Mouse (Mus musculus) megakaryocyte-erythroid progenitor cell, adult 5 weeks (primary cell): ENCODE results near the gene Artn. TPM values are rescaled to one million over a fixed set of nuclear protein-coding genes. Genes with fewer than 3 reads are reported as not detected.

ENCODE experiments used
- polyA plus RNA-seq: library from polyadenylated mRNA; stranded (reverse); fragments of >175 nt; gene quantifications from 2 replicates; pipeline ENCODE4 v1.2.3, GENCODE M21; 2012

Artn gene
- 0.20 and 0.26 TPM in 2 replicates for polyA plus RNA-seq

DNA sequence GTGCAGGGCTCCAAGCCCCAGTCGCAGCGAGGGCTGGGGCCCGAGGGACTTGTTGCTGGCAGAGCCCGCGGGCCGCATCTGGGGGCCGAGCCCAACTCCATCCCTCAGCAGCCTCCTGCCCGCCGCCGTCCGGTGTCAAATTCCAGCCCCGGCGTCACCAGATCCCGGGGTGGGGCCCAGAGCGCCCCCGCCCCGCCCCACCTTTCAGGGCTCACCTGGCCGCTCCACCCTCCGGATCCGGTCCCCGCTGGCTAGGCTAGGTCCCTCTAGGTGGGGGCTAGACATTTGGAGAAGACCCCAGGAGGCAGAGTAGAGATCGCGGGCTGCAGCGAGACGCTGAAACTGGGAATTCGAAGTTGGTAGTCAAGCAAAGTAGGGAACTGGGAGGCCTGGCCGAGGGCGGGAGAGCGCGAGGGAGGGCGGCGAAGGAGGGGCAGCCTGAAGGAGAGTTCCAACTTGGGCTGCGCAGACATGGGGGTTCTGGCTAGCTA lies at the start of gene Artn:
Artn (minus strand) TSS at position 373 of the 491 bp plus-strand sequence.

DNA sequence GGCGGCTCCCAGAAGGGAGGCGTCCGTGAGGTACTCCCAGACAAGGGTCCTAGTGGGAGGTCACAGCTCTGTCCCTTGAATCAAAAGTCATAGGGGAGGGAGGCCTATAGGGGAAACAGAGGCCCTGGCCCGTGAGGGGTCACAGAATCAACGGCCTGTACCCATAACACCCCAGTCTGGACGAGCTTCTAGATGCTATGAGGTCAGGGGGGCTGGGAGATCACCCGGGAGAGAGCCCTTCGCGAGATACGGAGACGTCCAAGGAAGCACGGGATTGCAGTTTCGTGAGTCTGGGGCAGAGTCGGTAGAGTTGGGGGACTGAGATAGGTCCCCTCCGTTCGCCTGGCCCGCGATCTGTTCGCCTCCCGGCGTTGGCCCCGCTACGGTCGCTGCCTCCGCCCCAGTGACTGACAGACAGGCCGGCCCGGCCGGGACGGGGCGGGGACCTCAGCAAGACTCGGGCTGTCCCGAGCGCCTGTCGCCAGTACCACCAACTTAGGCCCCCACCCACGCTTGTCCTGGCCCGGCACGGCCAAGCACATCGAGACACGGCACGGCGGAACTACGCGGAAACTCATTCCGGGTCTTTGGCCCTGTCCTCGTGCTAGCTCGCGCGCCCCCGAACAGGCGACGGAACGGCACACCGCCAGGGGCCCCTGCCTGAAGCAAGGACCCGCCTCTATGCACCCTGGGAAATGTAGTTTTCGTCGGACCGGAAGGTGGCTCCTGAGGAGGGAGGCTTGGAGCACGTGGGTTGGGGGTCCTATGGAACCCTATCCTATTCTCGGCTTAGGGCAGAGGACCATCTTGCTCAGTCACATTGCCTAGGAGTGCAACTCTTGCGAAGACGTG lies 14.7 kb downstream of the Artn start, which contains the start of gene Ipo13:
Ipo13 (minus strand) TSS at position 409 of the 852 bp plus-strand sequence.

DNA sequence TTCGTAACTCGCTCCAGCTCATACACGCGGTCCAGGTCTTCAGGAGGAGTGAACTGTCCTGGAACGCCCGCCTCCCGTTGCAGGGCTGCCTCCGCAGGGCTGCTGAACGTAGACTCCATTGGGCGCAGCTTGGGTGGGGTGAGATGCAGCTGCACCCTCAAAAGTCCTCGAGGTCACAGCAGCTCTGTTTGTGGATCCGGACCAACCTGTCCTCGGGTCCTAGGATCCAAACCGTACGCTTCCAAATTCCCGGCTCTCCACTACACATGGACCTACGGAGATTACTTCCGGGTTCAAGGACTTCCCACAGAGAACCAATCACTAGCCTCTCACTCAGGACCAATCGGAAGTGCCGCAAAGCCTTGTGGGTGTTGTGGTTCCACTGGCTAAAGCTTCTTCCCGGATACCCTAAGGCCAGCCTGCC lies 37.8 kb downstream of the Artn start, which contains the start of gene Dph2:
Dph2 (minus strand) TSS at position 295 of the 424 bp plus-strand sequence.

DNA sequence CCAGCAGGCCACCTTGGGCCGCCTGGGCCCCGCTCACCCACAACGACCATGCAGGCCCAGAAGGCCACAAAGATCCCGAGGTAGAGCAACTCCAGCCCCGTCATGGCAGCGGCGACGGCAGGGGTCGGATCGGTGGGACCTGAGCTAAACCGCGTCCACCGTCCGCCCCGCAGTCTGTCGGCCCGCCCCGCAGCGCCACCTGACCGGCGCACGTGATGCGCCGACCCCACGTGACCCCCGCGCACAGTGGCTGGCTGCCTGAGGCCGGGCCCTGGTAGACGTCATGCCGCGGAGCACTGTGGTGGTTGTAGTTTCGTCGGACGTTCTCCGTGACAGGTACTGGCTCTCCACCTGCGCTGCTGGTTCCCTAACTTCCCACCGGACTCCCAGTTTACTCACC lies 42.4 kb downstream of the Artn start, which contains the start of gene Atp6v0b:
Atp6v0b (minus strand) TSS at position 201 of the 400 bp plus-strand sequence.

DNA sequence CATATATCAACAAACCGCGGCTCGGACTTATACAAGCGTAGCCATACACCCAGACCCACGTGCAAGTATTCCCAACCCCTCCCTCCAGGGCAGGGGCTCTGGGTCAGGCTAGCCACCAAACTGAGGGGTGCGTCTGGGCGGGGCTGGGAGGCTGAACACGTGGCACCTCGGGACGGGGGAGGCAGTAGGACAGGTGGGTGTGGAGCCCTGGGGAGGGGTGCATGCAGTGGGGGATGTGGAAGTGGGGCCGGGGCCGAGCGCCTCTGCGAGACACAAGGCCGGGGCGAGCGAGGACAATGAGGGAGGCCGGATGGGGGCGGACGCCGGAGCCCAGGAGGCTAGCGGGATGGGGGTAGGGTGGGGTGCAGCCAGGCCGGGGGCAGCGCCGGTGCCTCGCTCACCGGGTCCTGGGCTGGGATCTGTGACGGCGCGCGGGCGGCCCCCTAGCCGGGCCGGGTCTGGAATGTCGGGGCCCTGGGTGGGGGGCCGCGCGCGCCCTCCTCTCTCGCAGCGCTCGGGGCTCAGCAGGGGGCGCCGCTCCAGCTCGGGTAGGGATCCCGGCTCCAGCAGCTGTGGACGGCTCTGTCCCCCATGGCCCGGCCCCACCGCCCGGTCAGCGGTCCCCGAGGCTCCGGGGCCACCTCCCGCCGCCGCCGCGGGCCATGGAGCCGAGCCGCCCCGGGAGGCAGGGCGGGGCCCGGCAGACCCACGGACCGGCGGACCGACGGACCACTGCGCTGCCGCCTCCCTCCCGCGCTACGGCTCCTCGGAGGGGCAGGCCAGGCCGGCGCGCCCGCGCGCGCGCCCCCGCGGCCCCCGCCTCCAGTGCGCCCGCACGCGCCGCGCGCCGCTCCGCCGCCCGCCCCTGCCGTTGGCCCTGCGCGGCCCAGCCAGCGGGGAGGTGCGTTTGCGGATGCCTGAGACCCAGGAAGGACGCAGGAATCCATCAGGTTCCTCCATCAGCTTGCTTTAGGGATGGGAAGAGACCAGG lies 46.6 kb downstream of the Artn start, which contains the start of gene B4galt2:
B4galt2 (minus strand) TSS at position 787 of the 991 bp plus-strand sequence.

Other genes starting within 250 kb of the Artn start
- gene Dmap1, start 247.5 kb downstream of the Artn start, polyA plus RNA-seq: 30.7 and 31.2 TPM in 2 replicates
- not detected in 2 replicates for gene Gm12845, start 205.4 kb downstream of the Artn start, polyA plus RNA-seq
- not detected in 2 replicates for gene Klf17, start 164.1 kb downstream of the Artn start, polyA plus RNA-seq
- 1.1 and 1.2 TPM in 2 replicates for gene Slc6a9, start 95.3 kb downstream of the Artn start, polyA plus RNA-seq
- not detected in 2 replicates for gene Ccdc24, start 57.2 kb downstream of the Artn start, polyA plus RNA-seq
- 0.61 and 0.83 TPM in 2 replicates for gene B4galt2, start 46.3 kb downstream of the Artn start, polyA plus RNA-seq
- 289 and 357 TPM in 2 replicates for gene Atp6v0b, start 42.4 kb downstream of the Artn start, polyA plus RNA-seq
- 11.4 and 13.0 TPM in 2 replicates for gene Dph2, start 37.7 kb downstream of the Artn start, polyA plus RNA-seq
- 20.6 and 24.3 TPM in 2 replicates for gene Ipo13, start 14.8 kb downstream of the Artn start, polyA plus RNA-seq
- gene St3gal3, start 205.2 kb upstream of the Artn start, polyA plus RNA-seq: 20.1 and 22.8 TPM in 2 replicates